Mouse (Mus musculus): ENCODE results near the gene Msantd1.

GRCm38 (mm10) chr5:34943428-34943827 lies 35.6 kb downstream of the Msantd1 start:
- TF ChIP-seq EP300 (IDR thresholded peaks at IDR 0.05; ENCODE audit: low read depth) (no peak), CTCF (IDR thresholded peaks at IDR 0.05; ENCODE audit: low read depth) (no peak)

Measured in heart, postnatal 0 days (tissue).